Mouse (Mus musculus) bone marrow, adult 2 months (tissue): ENCODE measurements around the gene Msx2.

Experiments used
- CTCF ChIP-seq: fragments of 200-500 bp; IDR thresholded peaks from 2 replicates; pipeline ENCODE4 v1.5.1; 2011; ENCODE audit warnings: low read length, control low read depth; ENCODE audit not compliant: control insufficient read depth, insufficient read depth
- POLR2A ChIP-seq: fragments of 200-500 bp; IDR thresholded peaks from 2 replicates; pipeline ENCODE4 v1.6.1; 2011; ENCODE audit warnings: low read depth, mild to moderate bottlenecking, control low read depth, low read length, borderline replicate concordance; ENCODE audit not compliant: control insufficient read depth

DNA sequence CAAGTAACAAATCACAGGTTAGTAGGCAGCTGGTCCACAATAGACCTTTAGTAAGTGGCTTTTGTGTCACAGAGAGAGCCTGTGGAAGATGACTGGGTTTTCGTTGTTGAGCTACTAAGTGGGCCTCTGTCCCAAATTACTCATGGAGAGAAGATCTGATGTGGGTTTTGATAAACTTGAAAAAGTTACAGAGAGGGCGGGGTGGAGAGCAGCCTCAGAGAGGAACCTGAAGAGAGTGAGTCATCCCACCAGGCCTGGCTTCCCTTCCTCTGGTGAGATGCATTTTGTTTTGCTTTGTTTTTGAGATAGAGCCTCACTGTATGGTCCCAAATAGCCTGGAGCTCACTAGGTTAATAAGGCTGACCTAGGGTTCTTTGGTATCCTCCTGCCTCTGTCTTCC lies 38.5 kb upstream of the Msx2 start:
- no peak for TF ChIP-seq POLR2A
- no peak for TF ChIP-seq CTCF
